Mouse (Mus musculus) mouse trophoblast stem cell (cell line): ENCODE data around the gene Kat2b.
"Not testable (repeated sequence)": the region's sequence is repeated elsewhere in the genome, so short reads cannot be mapped to it uniquely, and the experiment has no call there.

Experiments
- in situ Hi-C, 2 experiments: fragments of 300-500 bp; cut with MseI, MboI; formaldehyde crosslinking; loops; 2 replicates in 1 of 2; 3 replicates in 1 of 2; pipeline ENCODE4 v1.15.1; 2025

Gene Kat2b

DNA sequence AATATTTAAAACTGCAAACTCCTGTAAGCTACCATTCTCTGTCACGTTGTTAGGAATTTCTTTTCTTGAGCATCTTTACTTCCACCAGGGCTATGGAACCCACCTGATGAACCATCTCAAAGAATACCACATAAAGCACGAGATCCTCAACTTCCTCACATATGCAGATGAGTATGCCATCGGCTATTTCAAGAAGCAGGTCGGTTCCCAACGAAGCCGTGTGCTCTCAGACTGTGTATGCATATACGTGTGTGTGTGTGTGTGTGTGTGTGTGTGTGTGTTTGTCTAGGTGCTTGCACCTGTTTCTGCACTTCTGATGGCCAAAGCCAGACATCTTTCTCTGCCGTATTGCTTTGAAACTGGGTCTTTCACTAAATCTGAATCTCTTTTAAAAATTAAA lies 92.6 kb downstream of the Kat2b start:
- in situ Hi-C loops, result no loop called here

DNA sequence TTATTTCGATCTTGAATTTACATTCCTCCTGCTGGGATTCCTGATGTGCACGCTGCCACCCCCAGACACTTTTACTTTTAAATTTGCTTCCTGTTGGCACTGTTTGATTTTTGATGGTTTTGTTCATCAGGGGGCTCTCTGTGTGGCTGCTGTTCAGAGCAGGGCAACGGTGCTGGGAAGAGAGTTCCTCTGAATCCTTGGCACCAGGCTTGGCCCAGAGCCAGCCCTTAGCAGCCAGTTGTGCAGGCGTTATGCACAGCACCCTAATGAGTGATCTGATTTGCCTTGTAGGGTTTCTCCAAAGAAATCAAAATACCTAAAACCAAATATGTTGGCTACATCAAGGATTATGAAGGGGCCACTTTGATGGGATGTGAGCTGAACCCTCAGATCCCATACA lies 93.1 kb downstream of the Kat2b start:
- in situ Hi-C loops, result no loop called here

DNA sequence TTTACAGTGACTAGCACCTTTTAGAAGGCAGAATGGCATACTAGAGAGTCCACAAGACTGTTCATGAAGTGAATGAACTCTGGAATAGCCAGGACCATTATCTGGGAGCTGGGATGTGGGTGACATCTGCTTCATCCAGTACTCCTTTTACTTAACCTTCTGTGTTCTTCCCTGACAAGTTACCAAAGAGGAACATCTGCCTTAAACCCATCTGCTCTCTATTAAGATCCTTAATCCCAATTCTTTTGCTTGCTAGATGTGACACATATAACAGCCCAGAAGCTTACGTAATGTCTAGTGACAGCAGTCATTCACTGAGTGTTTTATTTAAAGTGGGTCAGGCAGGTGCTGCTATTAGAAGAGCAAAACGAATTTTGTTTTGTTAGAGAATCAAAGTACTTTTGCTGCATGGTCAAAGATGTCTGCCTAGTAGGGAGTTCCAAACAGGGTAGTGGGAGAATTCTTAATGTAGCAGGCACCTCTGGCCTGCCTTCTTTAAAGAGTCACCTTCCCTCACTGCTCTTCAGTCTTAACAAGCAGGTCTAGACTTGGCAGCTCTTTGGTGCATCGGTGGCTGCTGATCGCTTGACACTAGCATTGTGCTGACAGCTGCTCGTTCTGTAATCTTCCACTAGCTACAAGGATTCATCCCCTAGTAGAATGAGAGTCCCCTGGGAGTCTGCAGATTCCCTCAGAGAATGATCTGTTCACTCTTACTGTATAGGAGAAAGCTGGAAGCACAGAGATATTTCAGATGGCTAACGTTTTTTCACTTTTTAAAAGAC lies 94.6 kb downstream of the Kat2b start:
- in situ Hi-C loops, result no loop called here

DNA sequence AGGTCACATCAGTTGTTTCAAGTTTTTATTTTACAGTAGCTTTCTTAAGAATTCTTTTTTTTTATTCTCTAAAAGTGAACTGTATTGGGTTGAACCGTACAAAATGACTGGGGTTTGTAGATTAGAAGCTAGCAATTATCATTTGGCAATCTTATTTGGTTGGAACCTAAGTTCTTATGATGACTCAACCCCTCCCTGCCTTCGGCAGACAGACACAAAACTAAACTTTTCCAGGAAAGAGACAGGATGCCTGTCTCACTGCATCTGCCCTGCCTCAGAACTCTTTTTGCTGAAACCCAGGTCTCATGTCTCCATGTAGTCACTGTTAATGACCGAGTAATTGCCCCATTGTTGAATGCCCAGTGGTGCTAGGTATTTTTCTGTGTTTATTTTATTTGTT lies 97.6 kb downstream of the Kat2b start:
- in situ Hi-C loops, result no loop called here

DNA sequence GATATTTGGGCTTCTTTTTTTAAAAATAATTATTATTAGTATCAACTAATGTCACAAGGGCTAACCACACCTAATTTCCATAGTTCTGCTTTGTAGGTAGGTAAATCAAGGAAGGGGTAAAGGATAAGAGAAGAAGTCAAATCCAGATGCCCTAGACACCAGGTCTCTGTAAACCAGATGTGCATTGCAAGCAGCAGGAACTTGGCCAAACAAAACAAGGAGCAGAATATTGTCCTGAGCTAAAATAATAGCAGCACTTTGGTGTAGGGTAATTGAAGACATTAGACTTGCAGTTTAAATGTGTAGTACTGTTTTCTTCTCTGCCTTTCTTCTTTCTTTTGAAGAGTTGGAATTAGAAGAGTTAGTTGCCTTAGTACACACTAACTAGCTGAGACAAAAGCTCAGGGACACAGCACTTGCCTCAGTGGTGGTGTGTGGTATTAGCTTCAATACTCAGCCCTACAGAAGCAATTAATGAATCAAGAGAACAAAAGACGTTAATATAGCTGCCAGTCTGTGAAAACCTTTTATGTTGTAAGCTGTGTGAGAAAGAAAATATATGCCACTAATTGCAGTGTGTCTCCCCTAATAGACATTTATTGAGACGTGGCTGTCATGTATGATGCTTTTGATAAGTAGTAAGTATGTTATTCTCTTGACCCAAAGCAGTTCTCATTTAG lies 98.2 kb downstream of the Kat2b start:
- in situ Hi-C loops, result no loop called here

DNA sequence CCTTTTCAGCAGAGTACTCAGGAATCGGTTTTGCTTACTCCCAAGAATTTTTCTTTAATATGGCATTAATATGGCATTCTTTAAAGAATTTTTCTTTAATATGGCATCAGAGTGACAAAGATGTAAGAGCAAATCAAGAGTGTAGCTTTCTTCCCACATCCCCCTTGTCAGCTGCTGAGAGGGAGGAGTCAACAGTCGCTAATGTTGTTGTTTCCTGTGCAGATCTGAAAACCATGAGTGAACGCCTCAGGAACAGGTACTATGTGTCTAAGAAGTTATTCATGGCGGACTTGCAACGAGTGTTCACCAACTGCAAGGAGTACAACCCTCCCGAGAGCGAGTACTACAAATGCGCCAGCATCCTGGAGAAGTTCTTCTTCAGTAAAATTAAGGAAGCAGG lies 103.8 kb downstream of the Kat2b start:
- in situ Hi-C loops, result no loop called here

DNA sequence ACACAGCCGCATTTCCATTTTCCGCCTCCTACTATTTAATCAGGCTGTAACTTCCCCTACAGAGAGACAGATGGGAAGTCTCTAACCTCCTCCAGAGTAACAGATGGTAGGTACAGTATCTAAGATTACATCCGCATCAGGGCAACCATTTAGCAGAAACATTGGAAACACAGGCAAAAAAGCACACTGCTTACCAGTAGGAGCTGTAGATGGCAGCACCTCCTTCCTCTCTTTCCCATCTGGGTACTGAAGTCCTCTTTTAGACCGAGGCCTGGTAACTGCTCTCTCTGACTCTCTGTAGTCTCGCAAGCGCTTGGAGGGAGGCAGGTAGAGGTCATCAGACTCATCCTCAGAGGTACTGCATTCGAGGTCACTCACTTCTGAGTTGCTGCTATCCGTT lies 112.1 kb downstream of the Kat2b start:
- in situ Hi-C loops, result no loop called here

DNA sequence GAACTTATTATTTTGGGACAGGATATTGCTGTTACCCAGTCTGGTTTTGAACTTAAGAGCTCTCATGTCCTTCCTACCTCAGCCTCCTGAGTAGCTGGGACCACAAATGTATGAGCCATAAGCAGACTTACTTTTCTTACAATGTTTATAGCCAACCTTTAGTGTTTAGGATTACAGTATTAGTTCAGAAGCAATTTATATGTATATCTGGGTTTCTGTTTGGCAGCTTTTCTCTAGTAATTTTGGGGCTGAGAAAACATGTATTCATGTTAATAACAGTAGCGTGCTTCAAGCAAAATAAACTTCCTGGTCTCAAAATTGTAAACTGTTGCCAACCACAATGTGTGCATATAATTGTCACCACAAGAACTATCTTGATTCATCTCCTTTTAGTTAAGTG lies 121.7 kb downstream of the Kat2b start:
- in situ Hi-C loops, result no loop called here

DNA sequence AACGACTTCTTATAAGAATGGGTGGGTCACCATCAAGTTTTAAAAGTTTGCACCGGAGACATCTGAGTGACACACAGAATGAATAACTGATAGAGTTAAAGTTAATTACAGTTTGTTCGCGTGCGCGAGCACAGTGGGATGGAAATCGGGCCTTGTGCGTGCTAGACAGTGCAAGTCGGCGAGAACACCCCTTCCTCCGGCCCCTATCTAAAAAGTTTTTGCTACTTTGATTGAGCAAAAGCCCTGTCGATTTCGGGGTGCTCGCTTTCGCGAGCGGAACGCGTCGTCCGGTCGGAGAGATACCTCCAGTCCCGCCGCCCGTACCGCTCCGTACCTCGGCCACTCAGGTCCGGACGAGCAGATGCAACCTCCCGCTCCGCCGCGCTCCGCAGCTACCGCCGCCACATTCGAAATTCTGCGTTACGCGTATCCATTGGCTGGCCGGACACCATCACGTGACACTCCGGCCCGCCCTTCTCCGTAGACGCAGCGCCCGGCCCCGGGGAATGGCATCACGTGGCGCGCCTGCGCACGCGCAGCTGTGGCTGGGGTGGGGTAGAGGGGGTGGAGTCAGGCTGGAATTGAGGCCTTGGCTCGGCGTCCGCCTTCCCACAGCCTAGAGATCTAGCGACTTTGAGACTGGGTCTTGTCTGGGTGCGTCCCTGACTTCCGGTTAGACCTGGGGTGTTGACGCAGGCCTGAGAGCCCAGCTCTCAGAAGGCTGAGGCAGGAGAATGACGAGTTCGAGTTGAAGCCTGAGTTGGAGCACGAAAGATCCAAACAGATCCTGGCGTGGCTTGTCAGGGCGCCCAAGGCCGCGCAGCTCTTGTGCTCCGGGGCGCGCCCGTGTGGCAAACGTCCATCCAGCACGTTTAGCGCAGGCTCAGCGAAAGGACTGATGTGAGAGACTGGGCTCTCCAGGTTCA lies 122.5 kb downstream of the Kat2b start, which contains the start of gene Sgo1:
Gene Sgo1, minus strand, starts transcription at position 457 of the 926 bp plus-strand sequence.
- in situ Hi-C loops, result no loop called here

DNA sequence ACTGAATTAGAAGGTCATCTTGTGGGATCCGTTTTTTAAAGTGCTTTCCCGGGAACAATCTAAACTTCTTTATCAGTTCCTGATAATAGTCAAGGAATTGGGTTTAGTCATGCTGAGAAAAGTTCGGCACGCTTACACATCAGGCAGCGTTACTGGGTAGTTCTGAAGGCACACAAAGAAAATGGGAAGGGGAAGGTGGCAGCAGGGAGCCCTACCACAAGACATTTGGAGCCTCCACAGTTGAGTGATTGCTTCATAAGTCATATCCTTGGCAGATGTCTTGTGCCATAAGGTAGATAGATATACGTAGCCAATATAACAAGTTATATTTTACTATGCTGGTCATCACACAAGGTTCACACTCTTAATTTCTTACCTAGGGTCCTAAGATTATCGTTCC lies 123.3 kb downstream of the Kat2b start:
- in situ Hi-C loops, result no loop called here

DNA sequence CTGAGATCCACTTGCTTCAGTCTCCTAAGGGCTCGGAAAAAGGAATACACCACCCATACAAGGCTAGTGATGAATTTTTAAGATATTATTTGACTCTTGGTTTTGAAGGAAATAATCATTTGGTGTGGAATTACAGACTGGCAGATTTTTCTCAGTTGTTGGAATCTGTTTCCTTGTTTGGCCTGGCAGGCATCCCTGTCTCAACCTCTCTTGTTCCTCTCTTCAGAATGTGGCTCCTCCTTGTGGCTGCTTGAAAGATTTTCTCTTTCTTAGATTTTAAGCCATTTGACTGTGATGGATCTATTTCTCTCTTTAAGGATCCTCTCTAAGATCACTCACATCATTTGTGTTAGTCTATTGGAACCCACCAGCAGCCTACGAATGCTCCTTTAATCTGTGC lies 127.4 kb downstream of the Kat2b start:
- in situ Hi-C loops, result no loop called here

DNA sequence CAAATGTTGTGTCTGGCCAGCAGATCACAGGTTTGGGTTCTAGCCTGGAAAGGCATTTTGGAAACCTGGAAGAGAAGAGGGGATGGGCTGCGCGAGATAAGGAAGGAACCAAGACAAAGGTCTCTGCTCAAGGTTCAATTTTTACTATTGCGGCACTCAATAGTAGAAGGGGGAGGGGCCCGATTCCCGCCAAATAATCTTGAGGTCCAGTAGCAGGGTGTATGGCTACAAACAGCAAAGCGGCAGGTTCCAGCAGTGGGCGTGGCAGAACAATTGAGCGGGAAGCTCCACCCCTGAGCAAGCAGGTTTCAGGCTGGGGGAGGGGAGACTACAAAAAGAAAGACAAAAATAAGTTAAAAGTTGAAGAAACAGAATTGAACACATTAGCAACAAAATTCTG lies 130.9 kb downstream of the Kat2b start:
- in situ Hi-C loops, result not testable (repeated sequence)

DNA sequence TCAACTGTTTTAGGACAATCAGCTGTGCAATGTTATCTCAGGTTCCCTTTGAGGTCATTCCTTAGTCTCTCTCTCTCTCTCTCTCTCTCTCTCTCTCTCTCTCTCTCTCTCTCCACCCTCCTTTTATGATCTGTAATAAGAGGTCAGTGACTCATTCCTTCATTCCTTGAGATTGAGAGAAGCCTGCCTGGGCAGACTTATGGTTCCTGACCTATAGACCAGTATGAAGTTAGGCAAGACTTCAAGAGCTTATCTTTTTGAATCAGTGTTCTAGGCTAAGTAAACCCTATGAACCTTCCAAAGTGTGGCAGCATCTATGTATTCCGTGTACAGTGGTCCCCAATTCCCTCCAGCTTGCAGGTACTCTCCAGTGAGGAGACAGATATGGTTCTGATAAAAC lies 147.8 kb downstream of the Kat2b start:
- in situ Hi-C loops, result no loop called here

DNA sequence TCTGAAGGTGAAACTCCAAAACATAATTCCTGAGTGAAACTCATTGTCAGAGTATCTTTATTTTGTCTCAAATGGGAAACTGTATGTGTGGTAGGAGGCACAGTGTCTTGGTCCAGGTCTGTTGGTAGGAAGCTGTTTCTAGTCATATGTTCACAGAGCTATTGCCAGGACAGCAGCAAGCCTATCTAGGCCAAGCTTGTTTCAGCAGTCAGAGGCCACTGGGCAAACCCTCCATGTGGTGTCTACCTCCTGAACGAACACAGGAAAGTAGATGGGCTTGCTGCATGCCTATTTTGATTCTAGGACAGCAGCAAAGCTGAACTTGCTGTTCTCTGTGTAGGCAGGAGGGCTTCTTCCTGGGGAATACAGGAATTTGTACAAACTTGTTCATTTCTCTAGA lies 148.5 kb downstream of the Kat2b start:
- in situ Hi-C loops, result not testable (repeated sequence)

DNA sequence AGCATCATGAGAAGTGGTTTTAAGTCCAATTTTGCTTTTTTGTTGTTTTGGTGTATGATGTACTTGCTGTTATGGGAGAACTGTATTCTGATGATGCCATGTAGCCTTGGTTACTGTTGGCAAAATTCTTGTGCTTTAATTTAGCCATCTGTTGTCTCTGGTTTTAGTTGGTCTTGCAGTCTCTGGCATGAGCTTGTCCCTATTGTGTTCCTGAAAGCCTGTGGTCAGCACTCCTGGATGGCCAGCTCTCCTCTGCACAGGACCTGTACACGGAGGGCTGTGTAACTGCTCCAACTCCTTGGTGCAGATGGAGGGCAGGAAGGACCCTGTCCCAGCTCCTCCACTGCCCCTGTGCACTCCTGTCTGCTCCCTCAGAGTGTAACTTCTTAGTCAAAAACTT lies 151.8 kb downstream of the Kat2b start:
- in situ Hi-C loops, result no loop called here

DNA sequence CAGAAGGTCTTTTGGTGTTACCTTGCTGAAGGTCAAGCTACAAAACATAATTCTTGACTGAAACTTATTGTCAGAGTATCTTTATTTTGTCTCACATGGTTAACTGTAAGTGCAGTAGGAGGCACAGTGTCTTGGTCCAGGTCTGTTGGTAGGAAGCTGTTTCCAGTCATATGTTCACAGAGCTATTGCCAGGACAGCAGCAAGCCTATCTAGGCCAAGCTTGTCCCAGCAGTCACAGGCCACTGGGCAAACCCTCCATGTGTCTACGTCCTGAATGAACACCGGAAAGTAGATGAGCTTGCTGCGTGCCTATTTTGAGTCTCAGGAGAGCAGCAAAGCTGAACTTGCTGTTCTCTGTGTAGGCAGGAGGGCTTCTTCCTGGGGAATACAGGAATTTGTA lies 152.3 kb downstream of the Kat2b start:
- in situ Hi-C loops, result not testable (repeated sequence)
